ENCODE assay signal across 7 mouse cellular contexts in genomic region chr6:86004271-86005148, GRCm38 (mm10). TPM values are rescaled to one million over a fixed set of nuclear protein-coding genes. Genes with fewer than 3 reads are reported as not detected.
A peak's percentile ranks its signal among the peaks of the same experiment; 100 is the strongest.
DNase-seq lines count a peak whose midpoint lies in the region; ATAC-seq lines count a peak whose summit lies in the region.

No protein-coding gene starts in this region.

- H3K27ac ChIP-seq in intestine, embryonic 15.5 days = no peak overlapping the region

- peaks cover 3% of the 10 kb centered on the region; the same call in 1 of the 2 replicates for H3K4me1 ChIP-seq in intestine, embryonic 15.5 days (replicated peaks)

- ATAC-seq in intestine, embryonic 15.5 days = peak; percentile 87

- no peaks in the 10 kb centered on the region for H3K9me3 ChIP-seq in intestine, embryonic 15.5 days

- peak; percentile 78 for DNase-seq in adrenal gland, adult 2 months
- peak; percentile 77 for DNase-seq in embryo, embryonic 11.5 days (ENCODE audit: low read depth, low spot score)
- peak; percentile 53 to 68 for DNase-seq in gastrocnemius, postnatal 36 days
- peak; percentile 69 to 80 for DNase-seq in left cerebral cortex, postnatal 14 days (ENCODE audit: low spot score in 2 of 2)
- DNase-seq in mesoderm, embryonic 11.5 days (ENCODE audit: low read depth, low spot score) = peak; percentile 90
- peak; percentile 54 to 59 for DNase-seq in right cerebral cortex, postnatal 36 days (ENCODE audit: low spot score in 2 of 2)

- intact Hi-C loops in gastrocnemius, postnatal 36 days (cut with DNase I) = loop anchor here (5.0 to 10.0 kb wide), 3 partner anchors 67 to 170 kb away; partner anchors contain the start of gene Nat8
- intact Hi-C loops in left cerebral cortex, postnatal 14 days (cut with DNase I) = loop anchor here (5.0 kb wide), 2 partner anchors 42 to 67 kb away; partner anchors contain the start of gene Dusp11

- no peak overlapping the region for H3K9ac ChIP-seq in intestine, embryonic 15.5 days

- WGBS in intestine, embryonic 15.5 days = 12% methylated on average over 18 of the region's 18 CpGs

- no peaks in the 10 kb centered on the region for H3K27me3 ChIP-seq in intestine, embryonic 15.5 days (replicated peaks)

- H3K36me3 ChIP-seq in intestine, embryonic 15.5 days = no peaks in the 10 kb centered on the region

- no peak overlapping the region for H3K4me3 ChIP-seq in intestine, embryonic 15.5 days (replicated peaks)

- peak overlapping the region; percentile 48 for H3K4me2 ChIP-seq in intestine, embryonic 15.5 days (replicated peaks)

RNA-seq across cellular contexts. Expression of gene Figla, which starts 11.5 kb away (rescaled TPM):
- not detected for total RNA-seq in adrenal gland, adult 2 months (2021)
- polyA plus RNA-seq in adrenal gland, adult 2 months (2012; rRNA removed) = not detected in 2 replicates
- total RNA-seq in gastrocnemius, postnatal 36 days (2021) = not detected
- polyA plus RNA-seq in intestine, embryonic 15.5 days (2015; fragmentation: Nextera tagmentation; extraction: Ambion mirVana) = not detected in 2 replicates
- not detected for total RNA-seq in left cerebral cortex, postnatal 14 days (2021)

RNA-seq across cellular contexts. Expression of gene Add2, which starts 24.0 kb away (rescaled TPM):
- 1 to 10 TPM in 1 of 2 experiments, under 1 TPM in 1; 0.78 to 1.6 TPM for total RNA-seq in adrenal gland, adult 2 months (2021)
- 1.7 and 1.9 TPM in 2 replicates for polyA plus RNA-seq in adrenal gland, adult 2 months (2012; rRNA removed)
- under 1 TPM in 1 of 2 experiments, not detected in 1; 0.05 TPM for total RNA-seq in gastrocnemius, postnatal 36 days (2021)
- polyA plus RNA-seq in intestine, embryonic 15.5 days (2015; fragmentation: Nextera tagmentation; extraction: Ambion mirVana) = 7.6 and 8.6 TPM in 2 replicates
- total RNA-seq in left cerebral cortex, postnatal 14 days (2021) = 100 to 1,000 TPM; 225 to 236 TPM

RNA-seq across cellular contexts. Expression of gene Dusp11, which starts 43.0 kb away (rescaled TPM):
- total RNA-seq in adrenal gland, adult 2 months (2021) = 100 to 1,000 TPM in 1 of 2 experiments, 10 to 100 TPM in 1; 82.3 to 174 TPM
- polyA plus RNA-seq in adrenal gland, adult 2 months (2012; rRNA removed) = 73.5 and 104 TPM in 2 replicates
- total RNA-seq in gastrocnemius, postnatal 36 days (2021) = 10 to 100 TPM; 30.7 to 32.8 TPM
- 43.4 and 43.5 TPM in 2 replicates for polyA plus RNA-seq in intestine, embryonic 15.5 days (2015; fragmentation: Nextera tagmentation; extraction: Ambion mirVana)
- total RNA-seq in left cerebral cortex, postnatal 14 days (2021) = 10 to 100 TPM; 75.4 to 78.5 TPM

Comparison
In these comparisons a context has a peak if more than half of its experiments do, and no peak if none do; other contexts are left out.
1. RNA of gene Add2, which starts 24.0 kb away (total RNA-seq): 225 to 236 TPM in left cerebral cortex, postnatal 14 days; 0.78 to 1.6 TPM in adrenal gland, adult 2 months and 0.05 TPM in gastrocnemius, postnatal 36 days; every median in the first group is over 10 times any median in the second.
2. Peak in every context shown above with its lines, with median percentiles within 50 percentile points of each other: DNase-seq.